Mouse (Mus musculus): Measurements from ENCODE around the gene Nqo1. TPM values are rescaled to one million over a fixed set of nuclear protein-coding genes. Genes with fewer than 3 reads are reported as not detected.

Nqo1 gene
- total RNA-seq (2015) (1.6 and 2.0 TPM in 2 replicates), total RNA-seq (2017) (1.7 and 2.4 TPM in 2 replicates)

GRCm38 (mm10) chr8:107403038-107403781, at the start of gene Nqo1:
TSS of gene Nqo1 (minus strand) at chr8:107403206.
- peak; percentile 90 for ATAC-seq (ENCODE audit: poor library complexity, severe bottlenecking)

- ATAC-seq (ENCODE audit: poor library complexity, severe bottlenecking) = no peak
Observed at GRCm38 (mm10) chr8:107451414-107452066, 48.5 kb upstream of the Nqo1 start.

- ATAC-seq (ENCODE audit: poor library complexity, severe bottlenecking) = no peak
Observed at GRCm38 (mm10) chr8:107449655-107450054, 46.6 kb upstream of the Nqo1 start.

GRCm38 (mm10) chr8:107449130-107449529, 46.1 kb upstream of the Nqo1 start:
- ATAC-seq (ENCODE audit: poor library complexity, severe bottlenecking) = 0 out of 2 replicates have a peak, but pooled peaks have one; percentile 33

GRCm38 (mm10) chr8:107448382-107448889, 45.4 kb upstream of the Nqo1 start:
- no peak for ATAC-seq (ENCODE audit: poor library complexity, severe bottlenecking)

GRCm38 (mm10) chr8:107447713-107448112, 44.7 kb upstream of the Nqo1 start:
- no peak for ATAC-seq (ENCODE audit: poor library complexity, severe bottlenecking)

GRCm38 (mm10) chr8:107444626-107445025, 41.6 kb upstream of the Nqo1 start:
- no peak for ATAC-seq (ENCODE audit: poor library complexity, severe bottlenecking)

- no peak for ATAC-seq (ENCODE audit: poor library complexity, severe bottlenecking)
Observed at GRCm38 (mm10) chr8:107439880-107440625, 37.0 kb upstream of the Nqo1 start.

GRCm38 (mm10) chr8:107437711-107438110, 34.7 kb upstream of the Nqo1 start:
- no peak for ATAC-seq (ENCODE audit: poor library complexity, severe bottlenecking)

- peak; percentile 33 for ATAC-seq (ENCODE audit: poor library complexity, severe bottlenecking)
Observed at GRCm38 (mm10) chr8:107436841-107437421, 33.9 kb upstream of the Nqo1 start.

- ATAC-seq (ENCODE audit: poor library complexity, severe bottlenecking) = peak; percentile 89
Observed at GRCm38 (mm10) chr8:107435962-107436831, 33.2 kb upstream of the Nqo1 start, which contains the start of gene Wwp2. TSS of gene Wwp2 (plus strand) at chr8:107436365.

- peak; percentile 49 for ATAC-seq (ENCODE audit: poor library complexity, severe bottlenecking)
Observed at GRCm38 (mm10) chr8:107435421-107435961, 32.5 kb upstream of the Nqo1 start.

GRCm38 (mm10) chr8:107430821-107431220, 27.8 kb upstream of the Nqo1 start:
- ATAC-seq (ENCODE audit: poor library complexity, severe bottlenecking) = no peak

- ATAC-seq (ENCODE audit: poor library complexity, severe bottlenecking) = peak; percentile 6; the same call in 1 of the 2 replicates
Observed at GRCm38 (mm10) chr8:107425230-107425597, 22.2 kb upstream of the Nqo1 start.

- peak; percentile 98 for ATAC-seq (ENCODE audit: poor library complexity, severe bottlenecking)
Observed at GRCm38 (mm10) chr8:107424597-107425229, 21.7 kb upstream of the Nqo1 start, which contains the start of gene Nob1. TSS of gene Nob1 (minus strand) at chr8:107425051.

GRCm38 (mm10) chr8:107424176-107424575, 21.2 kb upstream of the Nqo1 start:
- peak; percentile 11 for ATAC-seq (ENCODE audit: poor library complexity, severe bottlenecking)

GRCm38 (mm10) chr8:107417001-107417400, 14.0 kb upstream of the Nqo1 start:
- no peak for ATAC-seq (ENCODE audit: poor library complexity, severe bottlenecking)

- ATAC-seq (ENCODE audit: poor library complexity, severe bottlenecking) = no peak
Observed at GRCm38 (mm10) chr8:107413881-107414280, 10.9 kb upstream of the Nqo1 start.

GRCm38 (mm10) chr8:107412552-107412951, 9.5 kb upstream of the Nqo1 start:
- ATAC-seq (ENCODE audit: poor library complexity, severe bottlenecking) = 0 out of 2 replicates have a peak, but pooled peaks have one; percentile 19
